Mouse (Mus musculus): ENCODE data around the gene Syce1l.

Gene Syce1l

GRCm38 (mm10) chr8:113669924-113670323 is 26.9 kb downstream of the Syce1l start:
- in situ Hi-C loops (cut with MboI, MseI) = loop anchor here (5.0 to 10.0 kb wide), 2 partner anchors 312 to 1415 kb away; no protein-coding TSS in a partner anchor

GRCm38 (mm10) chr8:113672599-113673255 is 29.7 kb downstream of the Syce1l start:
- in situ Hi-C loops (cut with MboI, MseI) = loop anchor here in 1 of 2 experiments (10.0 kb wide), 1 partner anchor 1418 kb away; no protein-coding TSS in a partner anchor

GRCm38 (mm10) chr8:113673300-113673699 is 30.3 kb downstream of the Syce1l start:
- in situ Hi-C loops (cut with MboI, MseI) = loop anchor here in 1 of 2 experiments (10.0 kb wide), 1 partner anchor 1418 kb away; no protein-coding TSS in a partner anchor

GRCm38 (mm10) chr8:113674611-113675010 is 31.6 kb downstream of the Syce1l start:
- in situ Hi-C loops (cut with MboI, MseI) = loop anchor here in 1 of 2 experiments (10.0 kb wide), 1 partner anchor 1420 kb away; no protein-coding TSS in a partner anchor

GRCm38 (mm10) chr8:113675281-113675680 is 32.3 kb downstream of the Syce1l start:
- in situ Hi-C loops (cut with MboI, MseI) = loop anchor here in 1 of 2 experiments (10.0 kb wide), 1 partner anchor 1420 kb away; no protein-coding TSS in a partner anchor

- in situ Hi-C loops (cut with MboI, MseI) = loop anchor here in 1 of 2 experiments (10.0 kb wide), 1 partner anchor 1422 kb away; no protein-coding TSS in a partner anchor
These were observed 33.8 kb downstream of the Syce1l start for GRCm38 (mm10) chr8:113676811-113677210.

- in situ Hi-C loops (cut with MboI, MseI) = loop anchor here in 1 of 2 experiments (10.0 kb wide), 1 partner anchor 1425 kb away; no protein-coding TSS in a partner anchor
These were observed 36.3 kb downstream of the Syce1l start for GRCm38 (mm10) chr8:113679361-113679760.

- in situ Hi-C loops (cut with MboI, MseI) = no loop called here
These were observed 45.0 kb downstream of the Syce1l start for GRCm38 (mm10) chr8:113687889-113688542.

- in situ Hi-C loops (cut with MboI, MseI) = no loop called here
These were observed 45.5 kb downstream of the Syce1l start for GRCm38 (mm10) chr8:113688543-113688915.

GRCm38 (mm10) chr8:113691622-113692343 is 48.8 kb downstream of the Syce1l start:
- in situ Hi-C loops (cut with MboI, MseI) = no loop called here

- in situ Hi-C loops (cut with MboI, MseI) = no loop called here
These were observed 62.0 kb downstream of the Syce1l start for GRCm38 (mm10) chr8:113704968-113705367.

Data from T-helper 17 cell (primary cell).